Mouse (Mus musculus) lung, postnatal 4 days (tissue): Measurements from ENCODE around the gene Rnaset2a.
"Not testable (repeated sequence)": the region's sequence is repeated elsewhere in the genome, so short reads cannot be mapped to it uniquely, and the experiment has no call there.

Experiments used
- DNase-seq, 2 experiments: peaks; one replicate each; pipeline ENCODE4 v3.0.0; 2021

Gene Rnaset2a

DNA sequence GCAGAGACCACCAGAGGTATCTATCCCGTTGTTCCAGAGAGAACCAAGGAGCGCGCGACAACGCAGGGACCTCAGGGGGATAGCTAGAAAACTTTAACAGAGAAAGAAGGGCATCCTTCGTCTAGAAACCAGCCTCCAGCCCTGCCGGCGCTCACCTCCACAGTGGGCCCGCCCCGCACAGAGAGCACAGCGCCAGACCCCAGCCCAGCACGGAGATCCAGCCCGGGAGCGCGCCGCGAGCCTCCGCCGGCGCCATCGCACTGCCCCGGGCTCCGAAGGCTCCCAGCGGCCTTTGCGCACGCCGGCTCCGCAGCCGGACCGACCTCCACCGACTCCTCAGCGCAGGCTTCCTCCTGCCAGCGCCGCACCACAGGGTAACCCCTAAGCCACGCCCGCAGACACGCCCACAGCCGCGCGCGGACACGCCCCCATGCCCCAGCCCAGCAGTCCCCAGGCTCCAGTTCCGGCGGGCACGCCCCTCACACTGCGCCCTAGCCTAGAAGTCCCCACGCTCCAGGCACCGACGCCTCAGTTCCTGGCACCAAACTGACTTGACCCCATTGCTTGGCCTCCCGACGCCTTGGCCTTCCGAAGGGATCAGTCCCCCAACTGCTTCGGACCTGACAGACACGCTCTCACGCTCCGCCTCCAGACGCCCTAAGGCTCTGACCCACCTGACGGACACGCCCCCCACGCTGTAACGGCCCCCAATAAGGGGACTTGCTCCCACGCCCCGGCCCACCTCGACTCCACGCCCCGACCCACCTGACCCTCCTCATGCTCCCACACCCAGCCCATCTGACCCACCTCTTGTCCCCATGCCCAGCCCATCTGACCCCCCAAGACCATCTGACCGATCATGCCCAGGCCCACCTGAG, at the start of gene Rnaset2a, which contains the start of gene Gm49673:
Gene Rnaset2a (minus strand): TSS at position 659 of the 878 bp plus-strand sequence.
Gene Gm49673 (minus strand): TSS at position 350 of the 878 bp plus-strand sequence.
- peak; percentile 62 to 81 for DNase-seq

DNA sequence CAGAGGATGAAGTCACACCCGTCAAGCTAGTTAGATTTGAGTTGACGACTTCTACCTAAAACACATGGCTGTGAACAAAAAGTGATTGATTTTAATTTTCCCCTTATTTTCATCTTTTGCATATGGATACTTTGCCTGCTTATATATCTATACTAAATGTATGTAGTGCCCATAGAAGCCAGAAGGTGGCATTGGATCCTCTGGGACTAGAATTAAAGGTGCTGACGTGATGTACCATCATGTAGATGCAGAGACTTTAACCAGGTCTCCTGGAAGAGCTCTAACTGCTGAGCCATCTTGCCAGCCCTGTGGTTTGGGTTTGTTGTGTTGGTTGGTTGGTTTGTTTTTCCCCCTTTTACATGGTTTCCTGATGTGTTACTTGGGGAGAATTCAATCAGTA, 49.8 kb upstream of the Rnaset2a start:
- DNase-seq: no peak

DNA sequence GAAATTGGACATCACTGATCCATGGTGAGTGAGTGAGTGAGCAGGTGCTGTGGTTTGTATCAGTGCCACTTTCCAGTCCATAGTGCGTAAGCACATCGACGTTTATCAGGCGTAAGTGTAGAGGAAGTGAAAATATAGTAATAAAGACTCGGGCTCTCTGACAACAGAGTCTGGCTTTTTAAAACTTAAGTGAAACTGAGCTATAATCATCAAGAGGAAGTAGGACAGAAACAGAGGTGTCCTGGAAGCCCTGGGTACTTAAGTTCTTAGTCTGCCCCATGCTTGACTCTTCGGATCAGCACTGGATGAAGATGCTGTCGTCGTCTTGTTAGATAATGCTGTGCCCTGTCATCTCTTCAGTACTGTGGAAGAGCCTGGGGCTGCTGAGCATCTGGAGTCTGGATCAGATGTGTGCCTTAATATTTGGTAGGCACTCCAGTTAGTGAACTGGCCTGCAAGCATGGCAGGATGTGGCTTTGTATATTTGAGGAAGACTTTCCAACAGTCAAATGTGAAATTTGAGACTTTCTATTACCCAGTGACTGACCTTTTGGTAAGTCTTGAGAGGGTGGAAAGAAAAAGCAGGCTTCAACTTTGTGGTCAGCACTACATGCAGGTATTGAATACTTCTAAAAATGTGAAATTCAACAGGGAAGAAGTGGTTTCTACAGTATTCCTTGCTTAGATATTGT, 47.9 kb upstream of the Rnaset2a start:
- no peak for DNase-seq

DNA sequence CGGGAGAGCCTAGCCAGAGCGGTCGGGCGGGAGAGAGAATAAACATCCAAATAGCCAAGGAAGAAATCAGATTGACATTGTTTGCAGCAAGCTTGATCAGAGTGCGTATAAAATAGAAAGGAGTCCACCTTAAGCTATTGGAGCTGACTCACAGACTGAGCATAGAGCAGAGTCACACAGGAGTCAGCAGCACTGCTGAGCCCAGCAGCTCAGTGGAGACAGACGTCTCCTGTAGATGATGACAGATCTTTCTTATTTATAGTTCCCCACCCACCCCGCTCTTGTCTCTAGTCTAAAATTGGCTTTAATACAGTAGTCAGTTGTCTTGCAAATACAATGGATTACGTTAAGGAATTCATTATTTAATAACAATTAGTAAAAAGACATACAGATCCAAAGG, 45.8 kb upstream of the Rnaset2a start:
- DNase-seq: no peak

DNA sequence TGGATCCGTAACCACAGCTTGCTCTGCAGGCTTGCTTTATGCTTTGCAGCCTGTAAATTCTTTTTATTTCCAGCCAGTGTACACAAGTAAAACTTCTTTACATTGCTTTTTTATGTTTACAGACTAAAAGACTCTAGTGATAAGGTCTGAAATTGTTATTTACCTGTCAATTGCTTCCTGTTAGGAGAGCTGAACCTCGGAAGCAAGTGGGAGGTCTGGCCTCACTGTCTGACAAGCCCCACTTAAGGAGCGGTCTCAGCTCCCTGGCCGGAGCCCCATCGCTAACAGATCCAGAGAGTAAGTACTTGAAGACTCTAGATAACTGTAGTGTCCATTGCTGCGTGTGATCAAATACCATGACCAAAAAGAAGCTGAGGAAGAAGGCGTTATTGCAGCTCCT, 36.3 kb upstream of the Rnaset2a start:
- no peak for DNase-seq

DNA sequence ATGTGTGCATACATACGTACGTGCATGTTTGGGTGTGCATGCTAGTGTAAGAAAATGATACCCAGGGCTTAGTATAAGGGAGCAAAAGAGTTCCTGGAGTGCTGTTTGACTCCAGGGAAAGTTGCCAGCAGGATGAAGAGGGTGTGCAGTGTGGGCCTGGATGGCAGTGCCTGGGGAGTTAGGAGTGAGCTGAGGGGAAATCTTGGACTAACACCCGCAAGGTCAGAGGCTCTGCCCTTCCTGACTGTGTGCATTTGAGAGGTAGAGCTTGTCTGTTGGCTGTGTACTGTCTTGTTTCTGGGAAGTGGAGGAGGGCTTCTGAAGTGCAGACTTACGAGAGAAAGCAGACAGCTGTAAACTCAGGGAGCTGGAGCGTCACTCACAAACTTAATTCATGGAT, 35.9 kb upstream of the Rnaset2a start:
- DNase-seq: no peak

DNA sequence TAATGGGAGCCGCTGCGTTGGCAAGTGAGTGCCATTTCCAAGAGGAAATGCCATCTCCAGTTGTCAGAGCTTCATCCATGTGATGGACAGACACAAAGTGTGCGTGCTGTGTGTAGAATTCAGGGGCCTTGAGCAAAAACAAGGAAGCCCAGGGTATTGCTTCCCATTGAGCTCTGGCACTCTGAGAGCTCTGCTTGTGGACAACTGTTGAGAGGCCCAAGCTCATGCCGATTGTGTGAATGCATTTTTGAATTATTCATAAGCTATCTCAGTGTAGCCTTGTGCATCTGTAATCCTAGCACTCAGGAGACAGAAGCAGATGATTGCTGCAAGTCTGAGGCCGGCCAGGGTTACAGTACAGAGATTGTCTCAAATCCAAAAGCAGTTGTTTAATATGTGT, 29.2 kb upstream of the Rnaset2a start:
- DNase-seq: no peak

DNA sequence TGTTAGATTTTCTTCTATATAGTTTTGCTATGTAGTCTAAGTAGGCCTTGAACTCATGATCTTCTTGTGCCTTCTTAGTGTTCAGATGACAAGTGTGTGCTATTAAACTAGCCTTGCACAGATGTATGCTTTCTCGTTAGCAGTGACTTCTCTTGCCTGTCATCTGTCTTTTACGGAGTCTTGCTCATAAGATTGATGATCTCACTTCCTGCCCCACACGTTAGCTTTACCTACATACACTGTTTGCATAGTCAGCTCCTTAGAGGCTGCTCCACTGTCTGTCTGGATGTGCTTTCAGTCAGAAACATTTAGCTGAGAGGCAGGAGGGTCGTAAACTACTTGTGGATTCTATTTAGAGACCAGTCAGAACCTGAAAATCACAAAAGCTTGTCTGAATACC, 23.2 kb upstream of the Rnaset2a start:
- no peak for DNase-seq

DNA sequence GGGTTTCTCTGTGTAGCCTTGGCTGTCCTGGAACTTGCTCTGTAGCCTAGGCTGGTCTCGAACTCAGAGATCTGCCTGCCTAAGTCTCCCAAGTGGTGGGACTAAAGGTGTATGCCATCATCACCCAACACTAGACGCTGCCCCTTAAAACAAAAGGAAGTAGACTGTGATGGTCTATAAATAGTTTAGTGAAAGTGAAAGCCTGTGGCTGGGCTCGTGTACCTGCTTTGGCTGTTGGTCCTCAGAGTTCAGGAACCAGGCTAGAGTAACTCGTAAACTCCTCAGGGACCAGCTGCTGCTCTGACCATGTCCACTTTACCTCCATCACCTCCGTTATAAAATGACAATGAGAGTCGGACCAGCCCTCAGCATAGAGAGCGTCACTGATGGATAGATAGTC, 22.4 kb upstream of the Rnaset2a start:
- no peak for DNase-seq

DNA sequence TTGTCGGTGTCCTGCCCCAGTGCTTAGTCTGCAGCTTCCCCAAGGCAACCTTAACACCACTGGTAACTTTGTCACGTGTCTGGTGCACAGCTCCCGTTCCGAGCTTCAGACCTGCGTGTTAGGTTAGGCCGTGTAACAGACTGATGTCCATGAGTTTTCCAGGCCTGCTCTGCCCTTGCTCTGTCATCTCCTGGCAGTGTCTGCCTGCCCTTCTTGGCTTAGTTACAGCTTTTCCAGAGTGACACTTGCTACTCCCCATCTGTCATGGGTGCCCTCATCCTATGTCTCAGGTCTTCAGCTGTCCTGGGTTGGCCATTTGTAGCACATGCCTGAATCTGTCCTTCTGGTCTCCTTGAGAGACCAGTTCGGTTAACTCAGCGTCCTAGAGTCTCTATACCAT, 19.5 kb upstream of the Rnaset2a start:
- DNase-seq: not testable (repeated sequence)

DNA sequence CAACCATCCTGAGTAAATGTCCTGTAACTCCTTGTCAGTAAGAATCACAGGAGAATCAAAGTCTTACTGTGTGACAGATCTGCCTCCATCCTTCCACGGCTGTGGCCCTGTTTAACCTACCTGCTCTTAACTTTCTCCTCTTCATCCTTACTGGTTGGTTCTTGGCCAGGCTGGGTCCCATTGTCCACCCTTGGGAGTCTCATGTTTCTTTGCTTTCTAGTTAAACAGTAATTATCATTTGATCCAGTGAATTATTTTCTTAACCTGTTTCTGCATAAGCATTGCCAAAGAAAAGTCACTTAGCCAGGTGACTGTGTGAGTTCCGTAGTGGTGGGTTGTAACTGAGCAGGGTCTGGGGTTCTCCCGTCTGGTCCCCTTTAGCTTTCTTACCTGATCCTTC, 18.6 kb upstream of the Rnaset2a start:
- DNase-seq: not testable (repeated sequence)

DNA sequence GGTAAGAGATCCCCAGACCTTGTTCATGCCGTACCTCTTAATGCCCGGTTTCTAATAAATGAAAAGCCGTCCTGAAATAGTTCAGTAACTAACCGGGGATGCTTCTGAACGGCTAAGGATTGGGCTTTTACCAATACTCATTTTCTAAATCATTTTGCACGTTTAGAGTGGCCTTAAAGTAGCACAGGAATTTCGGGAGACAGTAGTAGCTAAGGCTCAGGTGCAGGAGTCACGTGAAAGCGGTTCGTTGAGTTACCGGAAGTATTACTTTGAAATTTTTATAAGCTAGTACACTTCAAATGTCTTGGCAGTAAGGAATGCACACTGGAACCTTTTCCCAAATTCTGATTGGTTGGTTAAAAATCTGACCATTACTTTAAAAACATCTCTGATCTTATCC, 18.1 kb upstream of the Rnaset2a start:
- DNase-seq: not testable (repeated sequence)

DNA sequence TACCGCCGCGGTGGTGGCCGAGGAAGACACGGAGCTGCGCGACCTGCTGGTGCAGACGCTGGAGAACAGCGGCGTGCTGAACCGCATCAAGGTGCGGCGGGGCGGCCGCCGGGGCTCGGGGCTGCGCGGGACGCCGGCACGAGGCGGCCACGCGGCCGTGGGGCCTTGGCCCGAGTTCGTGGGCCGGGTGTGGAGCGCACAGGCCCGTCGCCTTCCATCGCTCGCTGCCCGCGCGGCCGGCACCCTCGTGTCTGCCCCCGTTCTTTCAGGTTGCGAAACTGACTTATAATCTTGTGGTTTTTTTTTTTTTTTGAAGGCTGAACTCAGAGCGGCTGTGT, 17.7 kb upstream of the Rnaset2a start:
- peak; percentile 47 to 61 for DNase-seq

DNA sequence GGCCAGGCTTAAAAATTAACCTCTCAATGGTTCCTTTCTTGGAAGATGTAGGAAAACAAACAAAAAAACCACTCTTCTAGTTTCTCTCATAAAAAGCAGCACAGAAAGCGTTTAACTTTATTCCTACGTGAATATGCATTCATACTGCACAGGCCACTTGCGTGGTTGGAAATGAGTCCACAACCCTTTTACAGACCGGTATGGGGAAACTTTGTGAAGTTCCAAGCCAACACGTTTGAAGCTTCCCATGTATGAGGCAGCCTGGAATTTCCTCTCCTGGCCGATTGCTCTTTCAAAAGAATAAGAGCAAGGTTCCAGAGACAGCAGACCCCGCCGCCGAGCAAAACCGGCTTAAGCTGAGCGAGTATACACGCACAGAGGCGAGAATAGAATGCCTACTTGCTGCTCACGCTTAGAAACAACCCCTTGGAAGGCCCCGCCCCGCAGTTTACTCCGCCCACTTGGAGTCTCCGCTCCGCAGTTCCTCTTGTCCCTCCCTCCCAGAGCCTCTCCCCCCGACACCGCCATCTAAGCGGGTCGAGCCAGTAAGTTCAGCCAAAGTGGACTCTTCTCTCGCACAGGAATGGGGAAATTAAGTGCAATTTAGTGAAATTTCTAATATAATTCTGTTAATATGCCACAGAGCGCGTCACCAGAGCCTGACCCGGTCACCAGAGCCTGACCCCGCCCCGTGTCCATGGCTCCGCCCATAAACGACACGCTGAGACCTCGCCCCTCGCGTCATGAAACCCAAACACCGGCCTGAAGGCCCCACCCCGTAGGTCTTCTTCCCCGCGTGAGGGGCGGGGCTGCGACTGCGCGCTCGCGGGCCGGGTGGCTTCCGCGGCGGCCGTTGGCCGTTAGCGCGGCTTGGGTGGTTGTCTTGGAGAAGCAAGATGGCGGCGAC, 17.1 kb upstream of the Rnaset2a start, which contains the start of gene Fgfr1op:
Gene Fgfr1op (plus strand): TSS at position 801 of the 907 bp plus-strand sequence.
- peak; percentile 71 to 80 for DNase-seq

DNA sequence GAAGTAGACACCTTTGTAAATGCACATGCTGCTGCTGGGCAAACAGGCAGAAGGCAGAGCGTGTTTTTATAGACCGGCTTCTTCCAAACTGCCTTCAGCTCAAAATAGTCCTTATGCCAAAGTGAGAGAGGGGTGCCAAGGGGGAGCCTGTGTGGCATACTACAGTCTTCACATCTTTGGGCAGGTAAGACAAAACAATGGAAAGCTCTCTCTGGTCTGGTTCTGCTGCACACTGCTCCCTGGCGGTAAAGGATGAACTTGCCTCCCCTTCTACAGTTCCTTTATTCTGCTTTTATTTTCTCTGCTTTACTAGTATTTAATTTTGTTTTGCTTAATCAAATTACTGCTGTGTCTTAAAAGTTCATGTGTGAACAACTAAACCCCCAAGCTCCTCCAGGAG, 13.1 kb upstream of the Rnaset2a start:
- peak in 1 of 2 experiments; percentile 60 for DNase-seq

DNA sequence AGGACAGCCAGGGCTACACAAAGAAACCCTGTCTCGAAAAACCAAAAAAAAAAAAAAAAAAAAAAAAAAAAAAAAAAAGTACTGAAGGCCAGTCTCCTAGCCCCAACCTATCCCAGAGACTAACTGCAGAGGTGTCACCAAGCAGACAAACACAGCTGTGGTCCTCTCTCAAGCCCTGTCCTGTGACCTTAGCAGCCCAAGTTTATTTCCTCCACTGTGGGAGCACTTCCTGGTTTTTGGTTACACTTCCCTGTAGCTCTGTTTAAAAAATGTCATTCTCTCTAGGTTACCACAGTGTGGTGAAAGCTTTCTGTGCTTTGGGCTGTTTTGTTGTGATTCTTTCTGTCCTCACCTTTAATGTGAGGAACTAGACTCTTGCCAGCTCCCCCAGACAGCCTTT, 10.7 kb upstream of the Rnaset2a start:
- not testable (repeated sequence) for DNase-seq

DNA sequence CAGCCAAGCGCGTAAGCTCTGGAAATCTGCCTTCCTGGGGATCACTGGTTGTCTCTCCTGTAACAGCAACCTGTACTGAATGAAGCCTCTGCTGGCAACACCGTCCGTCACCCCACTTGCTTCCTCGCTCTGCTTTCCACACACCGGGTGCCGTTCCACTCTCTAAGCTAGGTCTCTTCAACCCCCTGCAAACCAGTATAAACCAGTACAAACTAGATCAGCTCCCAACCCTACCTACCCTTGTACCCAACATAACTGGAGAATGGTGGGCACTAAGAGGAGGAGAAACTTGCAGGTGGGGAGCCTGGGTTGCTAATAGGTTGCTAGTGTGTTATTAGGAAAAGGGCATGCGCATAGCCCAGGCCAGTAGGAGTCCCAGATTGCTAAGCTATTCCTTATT, 8.1 kb upstream of the Rnaset2a start:
- DNase-seq: not testable (repeated sequence)

DNA sequence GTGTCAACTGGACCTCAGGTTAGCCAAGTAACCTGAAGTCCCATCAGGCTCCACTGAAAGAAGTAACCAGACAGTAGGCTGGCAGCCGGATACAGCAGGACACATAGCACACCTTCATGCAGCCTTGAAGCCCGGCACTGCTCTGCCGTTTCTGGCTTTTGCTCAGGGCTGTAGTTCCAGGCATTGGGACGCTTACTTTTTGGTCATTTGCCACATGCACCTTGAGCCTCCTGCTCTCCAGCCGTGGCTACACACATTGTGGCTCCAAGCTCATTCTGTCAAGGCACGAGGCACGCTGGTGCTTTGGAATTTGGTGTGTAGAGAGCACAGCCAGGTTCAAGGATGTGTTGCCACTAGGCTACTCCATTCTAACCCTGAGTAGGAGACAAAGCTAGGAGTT, 7.1 kb upstream of the Rnaset2a start:
- DNase-seq: not testable (repeated sequence)

DNA sequence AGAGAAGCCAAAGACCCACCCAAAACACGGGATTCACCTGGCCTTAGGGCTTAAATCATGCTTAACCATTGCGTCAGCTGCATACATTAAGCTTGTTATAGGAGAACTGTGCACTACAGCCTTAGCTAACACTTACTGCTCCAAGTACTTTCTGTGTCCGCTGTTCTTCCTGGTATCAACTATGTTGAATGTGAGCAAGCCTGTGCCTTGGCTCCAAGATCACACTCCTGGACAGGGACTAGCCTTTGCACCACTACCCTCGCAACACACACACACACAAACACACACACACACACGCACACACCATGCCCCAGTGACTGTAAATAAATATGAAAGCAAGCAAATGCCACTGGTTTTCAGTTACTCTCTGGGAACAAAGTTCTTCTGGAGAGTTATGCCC, 966 bp downstream of the Rnaset2a start:
- DNase-seq: not testable (repeated sequence)

DNA sequence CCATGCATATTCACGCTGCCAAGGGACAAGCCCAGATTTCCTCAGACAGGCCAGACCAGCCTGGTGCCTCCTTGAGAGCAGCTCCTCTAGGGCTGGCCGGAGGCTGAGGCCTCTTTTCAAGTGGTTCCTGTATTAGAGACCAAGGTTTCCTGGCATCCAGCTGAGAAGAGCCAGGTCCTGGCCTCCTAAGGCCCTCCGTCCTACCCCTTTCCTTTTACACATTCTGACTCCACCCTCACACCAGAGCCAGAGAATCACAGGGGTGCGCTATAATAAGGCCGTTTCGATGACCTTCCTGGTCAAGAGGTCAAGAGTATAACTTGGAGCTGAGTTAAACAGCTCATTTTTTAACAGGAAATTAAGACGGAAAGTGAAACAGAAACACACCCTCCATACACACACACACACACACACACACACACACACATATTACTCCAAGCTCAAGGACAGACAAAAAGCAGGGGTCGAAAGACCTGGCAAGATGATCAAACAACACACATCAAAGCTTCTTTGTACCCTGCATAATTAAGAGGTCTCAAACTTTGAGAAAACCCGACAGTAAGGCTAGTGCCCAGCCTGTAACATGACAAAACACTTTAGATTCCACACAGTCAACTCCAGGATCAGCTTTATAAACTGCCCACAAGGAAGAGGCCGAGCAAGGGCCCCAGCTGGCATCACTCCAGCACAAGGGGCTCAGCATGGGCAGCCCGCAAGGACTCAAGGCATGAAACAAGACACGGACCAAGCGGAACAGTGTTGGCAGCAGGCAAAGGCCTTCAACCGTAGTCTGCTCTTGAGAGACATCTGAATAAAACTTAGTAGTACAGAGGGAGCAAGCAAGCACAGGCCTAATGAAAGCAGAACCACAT, 3.9 kb downstream of the Rnaset2a start:
- peak; percentile 30 to 63 for DNase-seq

DNA sequence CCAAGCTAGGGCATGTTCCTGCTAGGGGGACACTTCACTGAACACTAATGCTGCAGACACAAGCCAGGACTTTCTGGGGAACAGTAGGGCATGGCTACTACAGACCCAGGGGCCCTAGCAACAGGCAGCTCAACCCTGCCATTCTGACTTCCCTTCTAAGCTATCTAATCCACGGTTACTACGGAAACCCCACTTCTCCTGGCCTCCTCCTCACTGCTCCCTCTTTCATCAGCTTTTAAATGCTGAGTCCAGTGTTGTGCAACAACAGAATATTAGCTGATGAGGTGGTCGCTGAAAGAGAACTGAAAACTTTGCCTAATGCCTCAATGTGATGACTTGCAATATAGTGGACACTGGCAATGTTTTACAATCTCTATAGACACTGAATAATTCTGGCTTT, 7.7 kb downstream of the Rnaset2a start:
- not testable (repeated sequence) for DNase-seq

DNA sequence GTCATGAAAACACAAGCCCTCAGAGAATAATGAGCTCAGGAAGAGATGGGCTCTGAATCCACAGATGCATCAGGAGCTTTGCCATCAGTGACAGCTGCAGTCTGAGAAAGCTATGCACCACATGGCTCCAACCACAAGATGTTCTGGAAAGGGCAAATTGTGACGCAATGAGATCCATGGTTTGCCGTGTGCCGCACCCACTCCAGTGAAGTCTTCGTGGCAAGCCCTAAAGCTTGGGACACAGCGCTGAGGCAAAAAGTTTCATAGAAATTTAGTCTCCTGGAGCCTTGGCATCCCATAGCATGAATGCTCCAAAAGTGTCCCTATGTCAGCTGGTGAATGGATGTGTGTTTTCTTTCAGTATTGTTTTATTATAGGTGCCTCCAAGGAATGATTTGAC, 9.8 kb downstream of the Rnaset2a start:
- not testable (repeated sequence) for DNase-seq
